Mouse (Mus musculus) heart, adult 9 months (tissue): ENCODE data around the gene Tstd1.

Experiments used
- DNase-seq, 2 experiments: peaks; one replicate each; pipeline ENCODE4 v3.0.0; 2022; ENCODE audit warnings: low spot score in 2 of 2

The Tstd1 gene

DNA sequence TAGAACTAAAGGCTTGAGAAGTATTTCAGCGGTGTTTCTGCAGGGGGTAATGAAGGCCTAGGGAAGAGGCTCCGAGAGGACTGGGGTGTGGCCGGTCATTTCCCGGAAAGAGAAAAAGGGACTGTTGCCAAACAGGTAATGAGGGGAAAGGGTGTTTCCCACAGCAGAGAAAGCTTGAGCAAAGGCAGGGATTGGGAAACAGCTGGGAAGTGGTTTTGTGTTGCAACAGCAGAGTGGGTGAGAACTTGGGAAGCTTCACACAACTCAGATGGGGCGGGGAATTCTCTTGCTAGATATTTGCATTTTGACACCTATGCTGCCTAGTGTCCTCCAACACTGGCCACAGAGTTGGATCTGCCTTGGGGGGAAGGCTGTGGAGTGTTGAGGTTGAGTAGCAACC lies 34.3 kb downstream of the Tstd1 start:
- peak; percentile 44 to 75 for DNase-seq

DNA sequence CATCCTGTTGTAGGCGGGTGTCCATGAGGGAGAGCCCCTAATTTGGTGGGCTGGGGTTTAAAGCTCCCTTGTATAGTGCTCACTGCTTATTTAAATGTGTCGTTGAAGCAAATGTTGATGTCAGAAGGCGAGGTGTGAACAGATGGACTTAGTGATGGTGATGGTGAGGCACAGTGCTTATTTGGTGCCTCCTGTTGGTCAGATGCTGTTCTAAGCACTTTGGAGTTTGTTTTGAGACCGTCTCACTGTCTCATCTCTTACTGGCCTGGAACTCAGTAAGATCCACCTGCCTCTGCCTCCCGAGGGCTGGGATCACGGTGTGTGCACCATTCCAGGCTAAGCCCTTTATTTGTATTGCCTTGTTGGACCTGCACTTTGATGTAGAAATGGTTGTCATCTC lies 36.3 kb downstream of the Tstd1 start:
- DNase-seq = no peak

DNA sequence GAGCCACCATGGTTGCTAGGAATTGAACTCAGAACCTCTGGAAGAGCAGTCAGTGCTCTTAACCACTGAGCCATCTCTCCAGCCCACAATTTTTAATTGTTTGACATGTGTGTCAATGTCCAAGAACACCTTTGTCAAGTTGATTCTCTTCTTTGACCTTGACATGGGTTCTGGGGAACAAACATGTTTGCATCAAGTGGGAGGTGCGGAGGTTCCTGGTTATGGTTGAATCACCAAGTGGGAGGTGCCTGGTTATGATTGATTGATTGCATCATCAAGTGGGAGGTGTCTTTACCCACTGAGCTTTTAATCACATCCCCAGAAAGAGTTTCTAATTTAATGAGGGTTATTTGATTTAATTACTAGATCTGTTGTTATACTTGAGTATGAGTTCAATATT lies 38.9 kb downstream of the Tstd1 start:
- DNase-seq = no peak

DNA sequence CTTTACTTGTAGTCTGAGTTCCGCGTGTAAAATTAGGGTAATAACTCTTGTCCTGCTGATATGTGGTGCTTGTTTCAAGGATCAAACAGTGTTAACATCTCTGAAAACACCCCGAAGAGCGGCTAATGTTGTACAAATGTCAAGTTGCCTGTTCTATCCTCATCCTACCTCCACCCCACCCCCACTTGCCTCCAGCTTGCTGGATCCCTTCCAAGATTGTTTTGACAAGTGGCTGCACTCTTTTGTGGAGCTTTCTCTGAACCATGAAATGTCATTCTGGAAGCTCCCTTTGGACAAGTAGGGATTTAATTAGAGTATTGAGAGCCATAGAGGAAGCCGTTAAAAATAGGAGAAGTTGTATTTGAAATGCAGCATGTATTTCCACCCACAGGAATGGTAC lies 41.1 kb downstream of the Tstd1 start:
- DNase-seq = no peak

DNA sequence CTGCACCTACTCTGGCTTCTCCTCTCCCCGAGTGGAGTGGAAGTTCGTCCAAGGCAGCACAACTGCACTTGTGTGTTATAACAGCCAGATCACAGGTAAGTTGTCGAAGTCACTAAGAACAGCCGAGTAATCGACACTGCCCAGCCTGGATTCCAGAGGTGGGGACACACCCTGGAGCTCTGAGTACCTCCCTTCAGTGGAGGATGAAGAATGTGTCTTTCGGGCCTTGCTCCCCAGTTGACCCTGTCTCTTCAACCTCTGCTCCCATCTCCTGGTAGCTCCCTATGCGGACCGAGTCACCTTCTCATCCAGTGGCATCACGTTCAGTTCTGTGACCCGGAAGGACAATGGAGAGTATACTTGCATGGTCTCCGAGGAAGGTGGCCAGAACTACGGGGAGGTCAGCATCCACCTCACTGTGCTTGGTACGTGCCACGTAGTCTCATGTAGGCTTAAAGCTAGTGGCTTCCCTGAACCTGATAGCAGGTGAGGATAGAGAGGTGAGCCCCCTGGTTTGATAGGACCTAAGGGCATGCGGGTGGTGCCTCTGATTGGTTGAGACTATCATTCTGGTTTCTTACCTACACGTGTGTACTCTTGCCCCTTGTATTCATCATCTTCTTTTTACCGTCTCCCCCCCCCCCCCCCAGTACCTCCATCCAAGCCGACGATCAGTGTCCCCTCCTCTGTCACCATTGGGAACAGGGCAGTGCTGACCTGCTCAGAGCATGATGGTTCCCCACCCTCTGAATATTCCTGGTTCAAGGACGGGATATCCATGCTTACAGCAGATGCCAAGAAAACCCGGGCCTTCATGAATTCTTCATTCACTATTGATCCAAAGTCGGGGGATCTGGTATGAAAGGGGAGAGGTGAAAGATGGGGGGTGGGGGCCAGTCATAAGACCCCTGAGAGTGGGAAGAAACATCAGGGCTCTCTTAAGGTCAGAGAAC lies 42.2 kb downstream of the Tstd1 start:
- no peak for DNase-seq

DNA sequence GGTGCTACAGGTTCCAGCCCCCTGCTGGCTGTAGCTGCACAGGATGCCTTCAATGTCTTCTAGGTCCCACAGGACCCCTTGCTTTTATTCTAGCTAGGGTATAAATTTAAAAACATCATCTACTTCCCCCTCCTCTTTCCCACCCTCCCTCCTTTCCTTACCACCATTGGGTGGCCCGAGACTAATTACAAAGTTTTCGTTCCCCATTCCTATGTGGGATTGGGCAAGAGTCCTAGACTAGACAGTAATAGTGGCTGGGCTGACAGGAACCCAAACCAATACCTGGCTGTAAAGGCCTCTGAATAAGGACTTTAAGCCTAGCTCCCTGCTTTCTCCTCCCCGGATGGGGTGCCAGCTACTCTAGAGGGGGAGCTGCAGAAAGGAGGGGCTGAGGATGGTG lies 44.5 kb downstream of the Tstd1 start:
- DNase-seq = no peak

DNA sequence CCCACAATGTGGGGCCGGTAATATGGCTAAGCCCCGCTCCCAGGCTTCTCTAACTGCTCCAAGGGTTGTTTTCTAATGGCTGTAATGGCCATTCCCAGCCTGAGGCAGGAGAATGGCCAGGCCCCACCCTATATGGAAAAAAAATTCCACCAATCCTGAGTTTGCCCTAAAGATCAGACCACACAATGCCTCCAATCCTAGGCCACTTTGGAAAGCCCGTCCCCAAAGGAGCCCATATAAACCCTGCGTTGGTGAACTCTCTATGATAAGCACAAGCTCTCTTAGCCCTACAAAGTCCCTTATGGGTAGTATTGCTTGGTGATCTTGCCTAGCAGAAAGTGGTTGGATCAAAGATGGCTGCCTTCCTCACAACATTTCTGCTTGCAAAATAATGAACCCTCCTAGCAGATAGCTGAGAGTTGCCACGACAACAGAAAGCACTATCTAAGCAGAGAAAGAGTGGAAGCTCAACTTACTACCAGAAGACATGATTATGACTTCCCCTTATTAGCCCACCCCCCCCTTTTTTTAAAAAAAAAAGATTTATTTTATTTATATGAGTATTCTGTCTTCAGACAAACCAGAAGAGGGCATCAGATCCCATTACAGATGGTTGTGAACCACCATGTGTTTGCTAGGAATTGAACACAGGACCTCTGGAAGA lies 47.2 kb downstream of the Tstd1 start:
- no peak for DNase-seq

DNA sequence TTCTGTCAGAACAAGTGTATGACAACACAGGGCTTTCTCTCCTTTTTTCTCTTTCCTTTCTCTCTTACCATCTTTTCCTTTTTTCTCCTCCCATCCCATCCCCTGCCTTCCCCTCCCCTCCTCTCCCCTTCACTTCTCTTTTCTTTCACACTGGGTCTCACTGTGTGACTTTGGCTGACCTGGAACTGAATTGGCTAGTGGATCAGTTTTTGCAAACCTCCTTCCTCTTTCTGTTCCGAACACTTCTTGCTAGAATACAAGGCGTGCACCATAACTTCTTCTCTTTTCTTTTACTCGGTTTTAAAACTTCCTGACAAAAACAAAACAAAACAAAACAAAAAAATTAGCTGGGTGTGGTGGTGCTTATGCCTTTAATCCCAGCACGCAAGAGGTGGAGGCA lies 47.9 kb downstream of the Tstd1 start:
- no peak for DNase-seq

DNA sequence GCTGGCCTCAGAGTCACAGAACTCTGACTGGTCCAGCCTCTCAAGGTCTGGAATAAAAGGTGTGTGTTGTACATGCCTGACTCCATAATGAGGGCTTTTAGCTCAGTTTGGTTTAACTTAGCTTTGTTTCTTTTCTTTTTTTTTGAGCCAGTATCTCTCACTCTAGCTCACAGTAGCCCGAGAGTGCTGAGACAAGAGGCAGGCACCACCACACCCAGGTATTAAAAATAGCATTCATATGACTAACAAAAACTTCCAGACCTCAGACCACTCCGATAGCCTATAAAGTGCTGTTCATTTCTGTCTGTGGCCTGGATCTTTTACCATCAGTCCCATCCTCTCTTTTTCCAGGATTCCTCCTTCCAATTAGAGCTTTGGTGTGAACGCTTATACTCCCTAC lies 51.0 kb downstream of the Tstd1 start:
- DNase-seq = no peak
